Mouse (Mus musculus) testis, adult 2 months (tissue): ENCODE results near the gene Wnt3a. TPM values are rescaled to one million over a fixed set of nuclear protein-coding genes. Genes with fewer than 3 reads are reported as not detected.
A peak's percentile ranks its signal among the peaks of the same experiment; 100 is the strongest.

Experiments
- H3K27ac ChIP-seq: fragments of 200-500 bp; 2 replicates; pipeline ENCODE4 v1.5.1; 2012; ENCODE audit warnings: low read depth, low read length; ENCODE audit not compliant: control insufficient read depth, insufficient read depth
- H3K27me3 ChIP-seq: fragments of 200-500 bp; 2 replicates; pipeline ENCODE4 v1.6.1; 2012; ENCODE audit warnings: mild to moderate bottlenecking, low read length, moderate library complexity; ENCODE audit not compliant: control insufficient read depth, insufficient read depth
- H3K36me3 ChIP-seq: fragments of 200-500 bp; 2 replicates; pipeline ENCODE4 v1.6.1; 2012; ENCODE audit warnings: mild to moderate bottlenecking, low read length; ENCODE audit not compliant: control insufficient read depth, insufficient read depth
- H3K4me1 ChIP-seq: fragments of 200-500 bp; 2 replicates; pipeline ENCODE4 v1.6.1; 2012; ENCODE audit warnings: low read length; ENCODE audit not compliant: control insufficient read depth, insufficient read depth
- H3K4me3 ChIP-seq: fragments of 200-500 bp; 2 replicates; pipeline ENCODE4 v1.5.1; 2012; ENCODE audit warnings: low read depth, mild to moderate bottlenecking, low read length, moderate library complexity, mixed read lengths; ENCODE audit not compliant: control insufficient read depth
- CTCF ChIP-seq: fragments of 200-500 bp; IDR thresholded peaks from 2 replicates; pipeline ENCODE4 v1.5.1; 2012; ENCODE audit warnings: low read depth, mild to moderate bottlenecking, inconsistent platforms, low read length, moderate library complexity; ENCODE audit not compliant: control insufficient read depth, insufficient read depth, insufficient replicate concordance
- POLR2A ChIP-seq: fragments of 200-500 bp; IDR thresholded peaks from 2 replicates; pipeline ENCODE4 v1.6.1; 2012; ENCODE audit warnings: low read depth, mild to moderate bottlenecking, inconsistent platforms, low read length, moderate library complexity; ENCODE audit not compliant: control insufficient read depth
- polyA plus RNA-seq: library from polyadenylated mRNA; depleted of rRNA; stranded (reverse); fragments of >200 nt; gene quantifications from 2 replicates; pipeline ENCODE4 v1.2.3, GENCODE M21; 2012

Gene Wnt3a
- polyA plus RNA-seq, 1 experiment, result 3.1 TPM

DNA sequence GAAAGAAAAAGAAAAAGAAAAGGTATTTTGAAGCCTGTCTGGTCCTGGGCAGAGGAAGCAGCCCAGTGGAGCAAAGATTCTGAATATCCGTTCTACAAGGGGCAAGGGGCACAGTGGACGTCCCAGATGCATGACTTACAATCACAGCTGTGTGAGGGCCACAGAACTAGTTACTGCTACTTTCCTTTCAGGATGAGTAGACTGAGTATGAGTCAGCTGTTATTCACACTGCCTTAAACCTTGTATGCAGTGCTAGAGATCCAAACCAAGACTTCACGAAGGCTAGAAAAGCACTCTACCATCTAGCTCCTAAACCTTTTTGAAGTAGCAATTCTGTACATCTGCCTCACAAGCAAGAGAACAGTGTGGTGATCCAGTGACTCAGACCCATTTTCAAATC lies 64.3 kb downstream of the Wnt3a start:
- H3K4me1 ChIP-seq, result peaks cover 24% of the 10 kb centered on the region
- no peaks in the 10 kb centered on the region for H3K27me3 ChIP-seq
- H3K4me3 ChIP-seq, result peak overlapping the region; percentile 96; the same call in 1 of the 2 replicates
- H3K27ac ChIP-seq, result no peak overlapping the region
- no peak for TF ChIP-seq POLR2A
- no peak for TF ChIP-seq CTCF
- H3K36me3 ChIP-seq, result no peaks in the 10 kb centered on the region

DNA sequence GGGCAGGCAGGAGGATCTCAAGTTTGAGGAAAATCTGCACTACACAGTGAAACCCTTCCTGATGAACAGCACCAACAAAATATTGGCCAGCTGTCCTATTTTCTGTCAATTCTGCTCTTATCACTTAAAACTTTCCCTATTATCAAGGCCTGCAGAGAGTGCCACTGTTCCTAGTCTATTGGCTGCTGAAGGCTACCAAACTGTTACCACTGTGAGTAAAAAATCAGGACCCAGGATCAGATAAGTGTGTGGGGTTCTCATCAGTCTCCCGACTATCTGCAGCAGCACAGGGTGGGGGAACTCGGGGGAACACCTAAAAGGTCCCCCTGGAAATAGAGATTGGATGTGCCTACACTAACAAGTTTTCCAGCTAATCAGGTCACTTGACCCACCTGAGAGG lies 65.4 kb downstream of the Wnt3a start:
- Histone ChIP-seq H3K4me3 (no peak overlapping the region), H3K4me1 (peaks cover 25% of the 10 kb centered on the region), H3K36me3 (no peaks in the 10 kb centered on the region), H3K27me3 (no peaks in the 10 kb centered on the region), H3K27ac (no peak overlapping the region)
- TF ChIP-seq CTCF (no peak), POLR2A (no peak)

DNA sequence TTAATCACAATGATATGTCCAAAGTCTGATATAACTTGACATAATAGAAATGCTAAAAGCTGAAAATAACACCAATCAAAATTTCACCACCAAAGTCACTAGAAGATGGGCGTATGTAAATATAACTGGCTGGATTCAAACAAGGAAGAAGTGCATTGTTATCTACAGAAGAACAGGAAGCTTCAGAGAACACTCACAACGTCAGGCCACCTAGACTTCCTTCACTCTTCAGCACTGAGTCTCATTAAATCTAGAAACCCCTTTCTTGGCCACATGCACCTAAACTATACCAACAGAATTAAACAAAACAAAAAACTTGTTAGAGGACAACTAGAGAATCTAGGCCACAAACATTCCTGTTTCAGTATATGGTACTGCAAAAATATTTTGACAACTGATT lies 66.1 kb downstream of the Wnt3a start:
- no peaks in the 10 kb centered on the region for H3K36me3 ChIP-seq
- H3K4me3 ChIP-seq, result no peak overlapping the region
- H3K27me3 ChIP-seq, result no peaks in the 10 kb centered on the region
- TF ChIP-seq POLR2A (no peak), CTCF (no peak)
- H3K27ac ChIP-seq, result no peak overlapping the region
- H3K4me1 ChIP-seq, result peaks cover 25% of the 10 kb centered on the region

DNA sequence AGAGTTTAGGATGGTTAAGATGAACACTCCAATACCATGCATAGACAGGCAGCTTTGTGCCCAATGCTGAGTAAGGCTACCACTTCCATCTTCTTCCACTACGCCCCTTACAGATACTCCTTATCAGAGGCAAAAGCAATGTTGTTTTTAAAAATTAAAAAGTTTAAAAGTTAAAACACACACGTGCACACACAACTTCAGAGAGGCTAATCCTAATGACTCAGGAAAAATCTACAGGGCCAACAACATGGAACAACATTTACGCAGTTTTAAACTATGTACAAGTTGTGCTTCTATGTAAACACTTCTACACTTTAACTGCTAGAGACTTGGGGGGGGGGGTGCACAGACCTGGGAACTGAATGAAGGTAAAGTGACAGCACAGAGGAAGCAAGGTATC lies 66.5 kb downstream of the Wnt3a start:
- Histone ChIP-seq H3K27ac (no peak overlapping the region), H3K36me3 (no peaks in the 10 kb centered on the region), H3K4me3 (no peak overlapping the region), H3K27me3 (no peaks in the 10 kb centered on the region), H3K4me1 (peaks cover 25% of the 10 kb centered on the region)
- no peak for TF ChIP-seq CTCF
- no peak for TF ChIP-seq POLR2A

DNA sequence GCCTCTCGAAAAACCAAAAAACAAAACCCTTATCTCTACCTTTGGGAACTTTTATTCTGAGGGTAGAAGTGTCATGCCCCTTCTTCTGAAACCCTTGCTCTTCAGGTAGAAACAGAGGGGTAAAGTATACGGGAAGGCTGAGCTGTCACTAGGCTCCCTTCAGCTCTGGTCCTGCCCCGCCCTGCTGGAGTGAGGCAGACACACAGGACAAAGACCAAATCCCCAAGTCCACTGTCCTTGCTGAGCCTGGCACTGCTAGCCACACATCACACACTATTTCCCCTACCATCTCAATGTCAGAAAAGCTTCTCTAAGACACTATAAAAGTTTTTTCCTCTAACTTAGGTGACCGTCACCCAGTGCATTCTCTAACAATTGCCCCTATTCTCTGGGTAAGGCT lies 68.2 kb downstream of the Wnt3a start:
- no peak for TF ChIP-seq POLR2A
- TF ChIP-seq CTCF, result no peak
- no peaks in the 10 kb centered on the region for H3K27me3 ChIP-seq
- H3K36me3 ChIP-seq, result no peaks in the 10 kb centered on the region
- peaks cover 21% of the 10 kb centered on the region for H3K4me1 ChIP-seq
- H3K4me3 ChIP-seq, result no peak overlapping the region
- no peak overlapping the region for H3K27ac ChIP-seq

DNA sequence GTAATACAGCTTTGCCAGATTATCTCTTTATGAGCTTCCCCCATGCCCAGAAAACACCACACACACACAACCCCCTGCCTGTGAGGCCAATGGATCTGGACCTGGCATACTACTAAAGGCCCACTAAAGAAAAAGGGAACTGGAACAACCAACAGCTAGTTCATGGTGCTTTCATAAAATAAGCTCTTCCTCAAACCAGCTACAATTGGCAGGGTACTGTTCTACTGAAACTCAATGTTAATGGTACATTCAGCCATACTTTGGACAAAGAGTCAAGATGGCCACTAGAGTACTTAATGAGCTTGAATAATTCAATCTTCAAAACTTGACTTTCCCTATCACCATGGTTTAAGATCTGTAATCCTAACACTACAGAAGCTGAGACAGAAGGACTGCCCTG lies 68.9 kb downstream of the Wnt3a start:
- no peak for TF ChIP-seq POLR2A
- TF ChIP-seq CTCF, result no peak
- H3K36me3 ChIP-seq, result no peaks in the 10 kb centered on the region

DNA sequence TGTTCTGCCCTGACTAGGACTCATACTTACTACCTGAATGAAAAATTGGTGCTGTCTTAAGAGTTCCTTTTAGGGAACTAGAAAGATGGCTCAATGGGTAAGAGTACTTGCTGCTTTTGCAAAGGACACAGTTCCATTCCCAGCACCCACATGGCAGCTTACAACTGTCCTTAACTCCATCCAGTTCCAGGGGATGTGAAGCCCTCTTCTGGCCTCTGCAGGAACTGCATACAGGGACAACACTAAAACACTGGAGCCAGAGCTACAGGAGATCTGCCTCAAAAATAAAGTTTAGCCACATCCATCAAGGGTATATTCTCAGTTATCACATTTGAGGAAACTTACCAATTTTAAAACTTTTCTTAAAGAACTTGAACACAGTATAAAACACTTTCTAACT lies 71.5 kb downstream of the Wnt3a start:
- H3K4me1 ChIP-seq, result peaks cover 10% of the 10 kb centered on the region; the same call in 1 of the 2 replicates
- H3K27ac ChIP-seq, result no peak overlapping the region
- TF ChIP-seq POLR2A, result no peak
- no peak; the same call in 1 of the 2 replicates for TF ChIP-seq CTCF
- no peak overlapping the region for H3K4me3 ChIP-seq
- H3K27me3 ChIP-seq, result no peaks in the 10 kb centered on the region
- no peaks in the 10 kb centered on the region for H3K36me3 ChIP-seq

More for the DNA sequence above, 68.9 kb downstream of the Wnt3a start:
- Histone ChIP-seq H3K27me3 (no peaks in the 10 kb centered on the region), H3K27ac (no peak overlapping the region), H3K4me1 (peaks cover 14% of the 10 kb centered on the region; the same call in 1 of the 2 replicates), H3K4me3 (no peak overlapping the region)

DNA sequence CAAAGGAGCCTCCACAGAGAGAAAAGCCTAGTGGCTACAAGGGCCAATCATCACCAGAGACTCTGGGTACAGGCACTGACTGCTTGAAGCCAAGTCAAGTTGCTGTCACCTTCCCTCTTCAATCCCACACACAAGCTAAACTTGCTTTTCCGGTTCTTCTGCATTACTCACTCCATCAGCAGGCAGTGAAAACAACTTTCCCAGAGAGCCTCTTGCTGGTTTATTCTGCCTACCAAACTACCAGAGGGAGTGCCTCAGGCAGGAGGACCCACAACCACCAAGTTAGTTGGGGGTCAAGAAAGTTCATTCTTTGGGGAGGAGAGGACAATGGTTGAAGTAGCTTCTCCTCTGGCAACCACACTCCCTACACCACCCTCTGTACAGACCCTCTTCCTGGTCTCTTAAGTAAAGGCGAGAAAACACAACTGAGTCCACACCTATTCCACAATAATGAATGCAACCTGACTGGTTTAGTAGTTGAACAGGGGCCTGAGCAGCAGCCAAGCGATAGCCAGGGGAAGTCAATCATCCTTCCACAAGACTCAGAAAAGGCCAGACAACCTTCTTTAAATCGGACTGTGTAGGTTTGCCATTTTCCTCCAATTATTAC lies 72.1 kb downstream of the Wnt3a start:
- Histone ChIP-seq H3K4me1 (peaks cover 8% of the 10 kb centered on the region; the same call in 1 of the 2 replicates), H3K27me3 (no peaks in the 10 kb centered on the region), H3K36me3 (no peaks in the 10 kb centered on the region), H3K27ac (no peak overlapping the region), H3K4me3 (no peak overlapping the region)
- TF ChIP-seq POLR2A (no peak), CTCF (no peak)
